Mouse (Mus musculus) lung, postnatal 10 days (tissue): ENCODE measurements around the gene Wwc1.

Source experiments
- DNase-seq: peaks from one replicate; pipeline ENCODE4 v3.0.0; 2021

Wwc1 gene

GRCm38 (mm10) chr11:35980411-35980917, at the start of gene Wwc1:
Gene Wwc1, minus strand, starts transcription at chr11:35980527.
- DNase-seq: peak; percentile 68

- no peak for DNase-seq
Measured at GRCm38 (mm10) chr11:36020009-36020408, 39.7 kb upstream of the Wwc1 start.

- DNase-seq: no peak
Measured at GRCm38 (mm10) chr11:36013179-36013578, 32.9 kb upstream of the Wwc1 start.

GRCm38 (mm10) chr11:36009281-36010208, 29.2 kb upstream of the Wwc1 start:
- DNase-seq: no peak

GRCm38 (mm10) chr11:36002900-36003299, 22.6 kb upstream of the Wwc1 start:
- DNase-seq: no peak

GRCm38 (mm10) chr11:36001282-36001970, 21.1 kb upstream of the Wwc1 start:
- DNase-seq: peak; percentile 90

GRCm38 (mm10) chr11:36000585-36001281, 20.4 kb upstream of the Wwc1 start:
- DNase-seq: no peak

- DNase-seq: no peak
Measured at GRCm38 (mm10) chr11:36000038-36000437, 19.7 kb upstream of the Wwc1 start.

GRCm38 (mm10) chr11:35998048-35998447, 17.7 kb upstream of the Wwc1 start:
- no peak for DNase-seq

GRCm38 (mm10) chr11:35995310-35995709, 15.0 kb upstream of the Wwc1 start:
- DNase-seq: no peak

- DNase-seq: no peak
Measured at GRCm38 (mm10) chr11:35991846-35992245, 11.5 kb upstream of the Wwc1 start.

- DNase-seq: no peak
Measured at GRCm38 (mm10) chr11:35989967-35990366, 9.6 kb upstream of the Wwc1 start.

GRCm38 (mm10) chr11:35985841-35986393, 5.6 kb upstream of the Wwc1 start:
- DNase-seq: peak; percentile 54

GRCm38 (mm10) chr11:35982734-35983133, 2.4 kb upstream of the Wwc1 start:
- no peak for DNase-seq

- no peak for DNase-seq
Measured at GRCm38 (mm10) chr11:35979733-35980410, 455 bp downstream of the Wwc1 start.

GRCm38 (mm10) chr11:35979266-35979732, 1.0 kb downstream of the Wwc1 start:
- DNase-seq: no peak

- no peak for DNase-seq
Measured at GRCm38 (mm10) chr11:35977796-35978195, 2.5 kb downstream of the Wwc1 start.

- DNase-seq: no peak
Measured at GRCm38 (mm10) chr11:35977096-35977495, 3.2 kb downstream of the Wwc1 start.

GRCm38 (mm10) chr11:35976482-35976881, 3.8 kb downstream of the Wwc1 start:
- DNase-seq: no peak

GRCm38 (mm10) chr11:35974632-35975450, 5.5 kb downstream of the Wwc1 start:
- DNase-seq: no peak

- no peak for DNase-seq
Measured at GRCm38 (mm10) chr11:35973135-35973534, 7.2 kb downstream of the Wwc1 start.
